Mouse (Mus musculus) stomach, embryonic 16.5 days (tissue): ENCODE measurements around the gene Fam81a. TPM values are rescaled to one million over a fixed set of nuclear protein-coding genes. Genes with fewer than 3 reads are reported as not detected.

Experiments used
- ATAC-seq: fragments of 200-750 bp; cut with Nextera tagmentation; 2 replicates; pipeline ENCODE4 v1.8.0; 2017; ENCODE audit warnings: moderate number of reproducible peaks, moderate TSS enrichment; ENCODE audit not compliant: insufficient read depth, low FRiP score
- H3K27ac ChIP-seq: fragments of 300-500 bp; sonication (generic); 2 replicates; pipeline ENCODE4 v1.5.1; 2014; ENCODE audit warnings: low read length
- H3K27me3 ChIP-seq: fragments of 300-500 bp; sonication (generic); 2 replicates; pipeline ENCODE4 v1.6.1; 2014; ENCODE audit warnings: low read length, control low read depth, mixed read lengths; ENCODE audit not compliant: control insufficient read depth, insufficient read depth
- H3K36me3 ChIP-seq: fragments of 300-500 bp; sonication (generic); 2 replicates; pipeline ENCODE4 v1.6.1; 2014; ENCODE audit warnings: low read length; ENCODE audit not compliant: control insufficient read depth, insufficient read depth
- H3K4me1 ChIP-seq: fragments of 300-500 bp; sonication (generic); 2 replicates; pipeline ENCODE4 v1.6.1; 2014; ENCODE audit warnings: low read length, control low read depth, mixed read lengths; ENCODE audit not compliant: control insufficient read depth, insufficient read depth
- H3K4me2 ChIP-seq: fragments of 300-500 bp; sonication (generic); 2 replicates; pipeline ENCODE4 v1.6.1; 2014; ENCODE audit warnings: low read depth, low read length, mixed read lengths
- H3K4me3 ChIP-seq: fragments of 300-500 bp; sonication (generic); replicated peaks from 2 replicates; pipeline ENCODE4 v1.5.1; 2014; ENCODE audit warnings: mild to moderate bottlenecking, low read length
- H3K9ac ChIP-seq: fragments of 300-500 bp; sonication (generic); 2 replicates; pipeline ENCODE4 v1.6.1; 2014; ENCODE audit warnings: low read length
- H3K9me3 ChIP-seq: fragments of 300-500 bp; sonication (generic); replicated peaks from 2 replicates; pipeline ENCODE4 v1.6.1; 2016; ENCODE audit warnings: low read length, control low read depth; ENCODE audit not compliant: control insufficient read depth
- WGBS: fragments of 180-500 bp; shearing (Covaris S2); extraction: QIAGEN DNeasy Blood & Tissue Kit; methylation state at CpG from one replicate; pipeline ENCODE4 v1.1.7; 2014; 5-methylcytosine and 5-hydroxymethylcytosine counted together
- polyA plus RNA-seq: library from polyadenylated mRNA; unstranded; fragments of >200 nt; fragmentation: Nextera tagmentation; extraction: Ambion mirVana; gene quantifications from 2 replicates; pipeline ENCODE4 v1.2.1, GENCODE M21; 2015

Fam81a gene
- polyA plus RNA-seq, 1 experiment from 2014 or later: 11.1 TPM

DNA sequence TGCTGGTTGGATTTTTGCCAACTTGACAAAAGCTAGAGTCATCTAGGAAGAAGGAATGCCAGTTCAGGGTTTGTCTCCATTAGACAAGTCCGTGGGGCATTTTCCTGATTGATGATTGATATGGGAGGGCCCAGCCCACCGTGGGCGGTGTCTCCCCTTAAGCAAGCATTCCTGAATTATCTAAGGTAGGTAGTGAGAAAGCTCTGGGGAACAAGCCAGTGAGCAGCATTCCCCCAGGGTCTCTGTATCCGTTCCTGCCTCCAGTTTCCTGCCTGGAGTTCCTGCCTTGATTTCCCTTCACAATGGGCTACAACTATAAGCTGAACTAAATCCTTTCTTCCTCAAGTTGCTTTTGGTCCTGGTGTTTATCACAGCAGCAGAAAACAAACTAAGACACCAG lies 3.1 kb upstream of the Fam81a start:
- Histone ChIP-seq H3K9ac (no peak overlapping the region), H3K4me2 (no peak overlapping the region), H3K4me1 (peaks cover 10% of the 10 kb centered on the region), H3K9me3 (no peaks in the 10 kb centered on the region), H3K27me3 (no peaks in the 10 kb centered on the region), H3K4me3 (no peak overlapping the region), H3K27ac (no peak overlapping the region), H3K36me3 (no peaks in the 10 kb centered on the region)
- no peak for ATAC-seq
- WGBS: 69% methylated on average over 4 of the region's 4 CpGs

- Histone ChIP-seq H3K4me2 (no peak overlapping the region), H3K9ac (no peak overlapping the region), H3K27me3 (no peaks in the 10 kb centered on the region), H3K36me3 (no peaks in the 10 kb centered on the region), H3K9me3 (no peaks in the 10 kb centered on the region), H3K4me3 (no peak overlapping the region), H3K4me1 (peaks cover 10% of the 10 kb centered on the region), H3K27ac (no peak overlapping the region)
- no peak for ATAC-seq
- 74% methylated on average over 8 of the region's 8 CpGs for WGBS
Observed at GRCm38 (mm10) chr9:70143326-70143725, 966 bp upstream of the Fam81a start.

GRCm38 (mm10) chr9:70141885-70142326 lies 454 bp downstream of the Fam81a start:
- H3K4me2 ChIP-seq: peak overlapping the region; percentile 85
- no peaks in the 10 kb centered on the region for H3K36me3 ChIP-seq
- H3K27me3 ChIP-seq: no peaks in the 10 kb centered on the region
- no peaks in the 10 kb centered on the region for H3K9me3 ChIP-seq
- no peak overlapping the region for H3K9ac ChIP-seq
- H3K27ac ChIP-seq: no peak overlapping the region
- WGBS: 3% methylated on average over 11 of the region's 11 CpGs
- peak overlapping the region; percentile 63 for H3K4me3 ChIP-seq
- peaks cover 10% of the 10 kb centered on the region for H3K4me1 ChIP-seq
- ATAC-seq: peak; percentile 16; the same call in 1 of the 2 replicates

DNA sequence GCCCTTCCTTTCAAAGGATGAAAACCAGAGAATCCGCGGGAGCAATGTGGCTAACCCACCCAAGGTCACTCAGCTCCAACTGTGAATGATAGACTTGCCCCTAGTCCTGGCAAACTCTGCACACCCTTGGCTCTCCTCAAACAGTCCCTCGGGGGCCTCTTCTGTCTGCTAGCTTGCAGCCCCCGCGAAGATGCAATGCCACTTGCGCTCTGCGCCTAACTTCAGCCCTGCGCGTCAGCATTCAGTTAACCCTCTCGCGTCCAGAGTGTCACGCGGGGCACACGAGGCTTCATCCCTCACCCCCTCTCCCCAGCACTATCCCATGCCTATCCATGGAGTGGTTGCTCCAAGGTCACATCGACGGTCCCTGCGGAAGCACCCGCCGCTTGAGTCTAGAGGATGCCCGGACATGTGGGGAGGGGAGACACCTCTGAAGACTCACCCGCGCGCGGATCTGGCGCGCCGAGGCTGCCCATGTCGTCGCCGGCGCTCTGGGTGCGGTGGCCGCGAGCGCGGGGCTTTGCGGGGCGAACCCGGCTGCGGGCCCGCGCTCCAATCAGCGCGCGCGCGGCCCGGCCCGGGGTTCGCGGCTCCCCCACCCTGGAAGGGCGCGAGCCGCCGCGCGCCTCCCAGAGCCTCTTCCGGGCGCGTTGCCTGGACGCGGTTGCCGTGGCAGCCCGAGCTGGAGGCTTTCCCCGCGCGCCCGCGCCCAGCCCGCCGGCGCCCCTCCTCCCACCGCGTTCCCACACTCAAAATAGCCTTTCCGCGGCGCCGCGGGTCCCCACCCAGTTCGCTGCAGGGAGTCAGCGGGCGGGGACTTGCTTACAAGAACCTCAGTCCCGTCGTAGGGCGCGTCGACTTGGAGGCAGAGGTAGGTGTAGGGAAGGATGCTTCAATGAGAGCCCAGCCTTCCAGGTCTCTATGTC lies 1.2 kb downstream of the Fam81a start:
- peak overlapping the region; percentile 73 for H3K9ac ChIP-seq
- H3K4me2 ChIP-seq: peak overlapping the region; percentile 85
- H3K36me3 ChIP-seq: no peaks in the 10 kb centered on the region
- no peaks in the 10 kb centered on the region for H3K27me3 ChIP-seq
- no peaks in the 10 kb centered on the region for H3K9me3 ChIP-seq
- H3K4me1 ChIP-seq: peaks cover 10% of the 10 kb centered on the region
- peak; percentile 87 for ATAC-seq
- under 1% methylated on average over 87 of the region's 87 CpGs for WGBS
- H3K27ac ChIP-seq: no peak overlapping the region
- peak overlapping the region; percentile 63 for H3K4me3 ChIP-seq

- Histone ChIP-seq H3K9me3 (no peaks in the 10 kb centered on the region), H3K4me2 (peak overlapping the region; percentile 85), H3K4me3 (peak overlapping the region; percentile 63), H3K4me1 (peaks cover 10% of the 10 kb centered on the region), H3K27me3 (no peaks in the 10 kb centered on the region), H3K27ac (no peak overlapping the region), H3K36me3 (no peaks in the 10 kb centered on the region), H3K9ac (peak overlapping the region; percentile 73; the same call in 1 of the 2 replicates)
- 56% methylated on average over 4 of the region's 4 CpGs for WGBS
- ATAC-seq: no peak
Observed at GRCm38 (mm10) chr9:70140340-70140739, 2.0 kb downstream of the Fam81a start.

DNA sequence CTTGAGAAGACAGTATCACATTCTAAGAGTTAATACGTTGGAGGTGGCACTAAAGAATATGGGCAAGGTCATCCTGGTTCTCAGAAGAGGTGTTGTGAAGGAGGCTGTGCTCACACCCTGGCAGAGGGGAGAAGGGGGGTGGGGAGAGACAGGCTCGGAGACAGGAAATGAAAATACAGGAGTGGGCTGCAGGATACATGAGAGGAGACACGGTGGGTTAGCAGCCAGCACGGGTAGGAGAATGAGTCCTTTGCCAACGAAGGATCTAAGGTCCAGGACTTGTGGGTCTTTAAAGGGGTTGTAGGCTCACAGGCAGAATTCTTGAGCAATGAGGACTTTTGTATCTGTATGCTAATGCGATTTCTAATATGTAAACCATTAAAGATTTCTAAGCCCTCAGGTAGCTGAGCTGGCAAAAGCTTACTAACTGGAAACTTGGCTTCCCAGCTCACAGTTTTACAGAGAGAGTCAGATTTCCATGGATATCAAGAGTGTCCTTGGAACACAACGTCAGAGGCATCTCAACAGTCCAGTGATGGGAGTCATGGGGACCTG lies 3.0 kb downstream of the Fam81a start:
- Histone ChIP-seq H3K36me3 (no peaks in the 10 kb centered on the region), H3K27me3 (no peaks in the 10 kb centered on the region), H3K4me2 (no peak overlapping the region), H3K9me3 (no peaks in the 10 kb centered on the region), H3K27ac (no peak overlapping the region), H3K4me3 (no peak overlapping the region), H3K9ac (no peak overlapping the region), H3K4me1 (peaks cover 10% of the 10 kb centered on the region)
- 35% methylated on average over 7 of the region's 7 CpGs for WGBS
- ATAC-seq: no peak

DNA sequence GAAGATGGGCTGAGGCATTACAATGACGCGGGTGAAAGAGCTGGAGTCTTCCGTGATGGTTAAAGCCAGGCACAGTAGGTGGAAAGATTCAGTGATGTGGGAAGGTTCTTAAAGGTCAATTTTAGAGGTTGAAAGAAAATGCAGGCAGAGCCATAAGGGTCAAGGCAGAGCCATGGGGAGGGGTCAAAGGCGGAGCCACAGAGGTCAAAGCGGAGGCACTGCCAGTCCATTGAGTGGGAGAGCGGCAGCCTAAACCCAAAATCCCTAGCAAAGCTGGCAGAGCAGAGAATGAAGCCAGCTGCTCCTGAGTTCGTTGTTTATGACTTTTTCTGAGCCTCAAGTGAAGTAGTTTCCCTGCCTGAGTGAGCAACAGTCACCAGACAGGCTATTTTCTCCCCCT lies 3.8 kb downstream of the Fam81a start:
- 63% methylated on average over 7 of the region's 7 CpGs for WGBS
- Histone ChIP-seq H3K4me1 (peaks cover 10% of the 10 kb centered on the region), H3K9me3 (no peaks in the 10 kb centered on the region), H3K4me3 (no peak overlapping the region), H3K27me3 (no peaks in the 10 kb centered on the region), H3K36me3 (no peaks in the 10 kb centered on the region), H3K4me2 (no peak overlapping the region), H3K9ac (no peak overlapping the region), H3K27ac (no peak overlapping the region)
- ATAC-seq: no peak

DNA sequence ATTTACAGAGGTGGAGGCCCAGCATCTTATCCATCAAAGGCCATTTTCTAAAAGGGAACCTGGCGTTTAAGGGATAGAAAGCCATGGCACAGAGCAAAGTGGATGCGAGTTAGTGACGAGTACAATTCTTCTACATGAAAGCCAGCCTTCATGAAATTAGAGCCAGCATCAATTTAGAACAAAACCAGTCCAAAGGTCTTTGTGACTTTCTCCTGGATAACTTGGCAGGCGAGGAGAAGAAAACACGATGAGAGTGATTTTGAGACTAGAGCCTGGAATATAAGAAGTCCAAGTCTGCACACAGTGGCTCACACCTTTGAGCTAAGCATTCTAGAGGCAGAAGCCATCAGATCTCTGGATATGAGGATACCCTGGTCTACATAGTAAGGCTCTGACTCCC lies 4.4 kb downstream of the Fam81a start:
- Histone ChIP-seq H3K9me3 (no peaks in the 10 kb centered on the region), H3K9ac (no peak overlapping the region), H3K4me1 (peaks cover 10% of the 10 kb centered on the region), H3K4me3 (no peak overlapping the region), H3K36me3 (no peaks in the 10 kb centered on the region), H3K27me3 (no peaks in the 10 kb centered on the region), H3K27ac (no peak overlapping the region), H3K4me2 (no peak overlapping the region)
- 83% methylated on average over 5 of the region's 5 CpGs for WGBS
- no peak for ATAC-seq

DNA sequence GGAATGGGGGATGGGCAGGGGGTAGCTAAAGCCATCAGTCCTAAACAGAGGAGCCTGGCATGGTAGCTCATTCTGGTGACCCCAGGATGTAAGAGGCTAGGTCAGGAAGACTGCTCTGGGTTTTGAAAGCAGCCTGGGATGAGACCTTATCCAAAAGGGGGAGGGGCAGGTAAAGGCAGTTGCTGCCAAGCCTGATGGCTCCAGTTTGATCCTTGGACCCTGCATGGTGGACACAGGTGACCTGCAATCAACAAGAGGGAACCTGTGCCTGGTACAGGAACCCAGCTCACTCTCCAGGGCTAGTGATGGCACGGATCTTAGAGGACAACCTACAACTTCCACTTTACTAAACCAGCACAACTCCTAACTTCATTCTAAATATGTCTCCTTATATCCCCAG lies 7.2 kb downstream of the Fam81a start:
- no peak overlapping the region for H3K4me3 ChIP-seq
- H3K27me3 ChIP-seq: no peaks in the 10 kb centered on the region
- no peak overlapping the region for H3K9ac ChIP-seq
- H3K4me2 ChIP-seq: no peak overlapping the region
- H3K9me3 ChIP-seq: no peaks in the 10 kb centered on the region
- no peaks in the 10 kb centered on the region for H3K4me1 ChIP-seq
- 85% methylated on average over 1 of the region's 1 CpGs for WGBS
- ATAC-seq: no peak
- H3K27ac ChIP-seq: no peak overlapping the region
- H3K36me3 ChIP-seq: no peaks in the 10 kb centered on the region
